Mouse (Mus musculus): ENCODE results near the gene Skida1.

The Skida1 gene

DNA sequence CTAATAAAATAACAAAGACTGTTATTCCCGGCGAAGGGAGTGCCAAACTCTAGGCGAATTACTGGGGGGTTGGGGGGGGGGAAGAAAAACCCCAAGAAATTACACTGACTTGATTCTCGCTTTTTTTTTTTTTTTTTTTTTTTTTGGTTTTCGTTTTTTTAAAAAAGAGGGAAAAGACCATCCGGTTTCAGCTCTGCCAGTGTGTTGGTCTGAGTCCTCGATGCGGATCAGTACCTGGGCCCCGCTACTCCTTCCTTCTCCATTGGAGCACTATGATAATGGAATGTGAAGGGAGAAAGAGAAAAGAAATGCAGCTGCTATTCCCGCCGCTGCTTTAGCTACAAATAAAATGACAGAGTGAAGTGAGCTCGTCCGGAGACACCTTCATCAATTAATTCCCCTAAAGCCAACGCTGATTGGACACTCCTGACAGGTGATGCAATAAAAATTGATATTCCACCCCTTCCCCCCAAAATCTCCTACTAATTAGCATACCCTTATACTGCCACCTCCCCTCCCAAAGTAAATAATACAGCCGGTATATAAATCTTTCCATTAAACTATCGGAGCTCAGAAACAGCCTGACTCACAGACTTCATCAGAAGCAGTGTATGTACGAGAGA lies at the start of gene Skida1:
Gene Skida1, minus strand, starts transcription at position 599 of the 623 bp plus-strand sequence.
- DNase-seq: peak; percentile 95

DNA sequence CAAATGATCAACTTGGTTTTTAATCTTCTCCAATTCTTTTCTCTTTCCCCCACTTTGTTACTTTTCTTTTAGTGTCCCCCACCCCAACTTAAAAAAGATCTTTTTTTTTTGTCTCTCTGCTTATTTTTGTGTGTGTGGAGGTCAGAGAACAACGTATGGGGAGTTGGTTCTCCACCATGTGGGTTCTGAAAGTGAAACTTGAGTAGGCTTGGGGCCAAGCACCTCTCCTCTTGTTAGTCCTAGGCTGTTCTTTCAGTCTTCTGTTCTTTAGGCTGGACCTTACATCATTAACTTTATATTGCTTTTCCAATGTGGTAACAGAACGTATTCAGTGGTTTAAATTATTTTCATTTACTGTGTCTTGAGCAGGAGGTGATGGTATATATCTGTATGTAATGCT lies 47.0 kb upstream of the Skida1 start:
- DNase-seq: no peak

DNA sequence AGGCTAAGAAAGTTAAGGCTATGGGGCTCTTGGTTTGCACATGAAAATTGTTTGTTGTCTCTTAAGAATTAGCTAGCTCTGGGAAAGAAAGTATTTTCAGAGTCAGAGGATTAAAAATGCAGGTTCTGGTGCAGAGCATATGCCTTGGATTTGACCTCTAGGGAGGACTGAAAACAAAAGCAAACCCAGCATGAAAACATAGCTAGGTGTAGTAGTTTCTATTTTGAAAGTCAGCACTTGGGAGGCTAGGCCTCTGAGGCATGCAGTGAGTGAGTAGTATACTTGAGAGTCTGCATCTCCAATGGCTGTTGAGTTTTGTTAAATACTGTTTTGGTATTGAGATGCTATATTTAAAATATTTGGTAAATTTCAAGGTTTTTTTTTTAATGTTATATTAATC lies 45.5 kb upstream of the Skida1 start:
- peak; percentile 61 for DNase-seq

DNA sequence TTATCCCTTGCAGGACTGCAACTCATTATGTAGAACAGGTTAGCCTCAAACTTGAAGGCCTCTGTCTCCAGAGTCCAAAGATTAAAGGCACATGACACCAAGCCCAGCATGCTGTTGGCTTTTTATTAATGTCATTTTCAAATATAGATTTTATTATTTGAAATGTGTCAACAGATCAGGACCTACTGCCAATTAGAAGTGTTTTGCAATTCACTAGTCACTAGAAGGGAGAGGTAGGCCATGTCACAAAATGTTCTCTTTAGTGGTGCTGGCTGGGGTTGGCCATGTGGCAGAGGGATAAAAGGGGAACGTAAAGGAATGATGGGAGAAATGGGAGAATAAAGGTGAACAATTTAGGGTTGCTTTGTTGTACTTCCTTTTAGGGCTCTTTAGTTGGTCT lies 45.0 kb upstream of the Skida1 start:
- no peak for DNase-seq

DNA sequence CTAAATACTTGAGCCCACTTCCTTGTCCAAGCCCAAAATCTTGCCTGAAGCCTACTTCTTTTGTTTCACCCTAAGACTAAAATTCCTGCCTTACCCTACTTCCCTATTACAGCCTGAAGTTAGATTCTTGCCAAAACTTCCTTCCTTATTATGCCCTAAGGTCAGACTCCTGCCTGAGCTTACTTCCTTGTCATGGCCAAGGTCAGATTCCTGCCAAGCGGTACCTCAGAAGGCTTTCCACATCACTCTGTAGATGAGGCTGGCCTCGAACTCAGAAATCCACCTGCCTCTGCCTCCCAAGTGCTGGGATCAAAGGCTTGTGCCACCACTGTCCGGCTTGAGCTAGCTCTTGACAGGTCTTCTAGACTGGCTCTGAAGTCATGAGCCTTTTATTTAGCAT lies 38.8 kb upstream of the Skida1 start:
- DNase-seq: peak; percentile 82

DNA sequence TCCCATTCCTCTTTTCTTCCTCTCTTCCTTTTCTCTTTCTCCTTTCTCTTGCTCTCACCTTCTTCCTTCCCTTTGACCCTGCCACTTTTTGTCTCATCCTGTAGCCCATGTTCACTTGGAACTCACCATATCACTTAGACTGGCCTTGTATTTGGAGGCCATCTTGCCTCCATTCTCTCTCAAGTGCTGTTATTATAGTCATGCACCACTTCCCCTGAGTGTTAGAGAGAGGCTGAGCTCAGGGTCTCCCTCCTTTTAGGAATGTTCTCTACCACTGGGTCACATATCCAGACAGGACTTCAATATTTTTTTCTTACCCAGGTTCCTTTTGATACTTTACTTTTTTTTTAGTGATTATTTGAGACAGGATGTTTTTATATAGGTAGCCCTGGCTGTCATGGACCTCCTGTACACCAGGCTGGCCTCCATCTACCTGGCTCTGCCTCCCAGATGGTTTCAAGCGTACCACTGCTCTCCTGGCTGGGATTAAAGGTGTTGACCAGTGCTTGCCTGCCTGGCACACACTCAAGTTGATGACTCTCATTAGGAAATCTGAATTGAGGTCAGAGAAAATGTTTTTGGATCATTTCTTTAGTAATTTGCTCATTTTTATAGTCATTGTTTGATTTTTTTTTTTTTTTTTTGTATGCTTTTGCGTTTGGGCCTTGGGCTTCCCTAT lies 31.5 kb upstream of the Skida1 start:
- DNase-seq: no peak

DNA sequence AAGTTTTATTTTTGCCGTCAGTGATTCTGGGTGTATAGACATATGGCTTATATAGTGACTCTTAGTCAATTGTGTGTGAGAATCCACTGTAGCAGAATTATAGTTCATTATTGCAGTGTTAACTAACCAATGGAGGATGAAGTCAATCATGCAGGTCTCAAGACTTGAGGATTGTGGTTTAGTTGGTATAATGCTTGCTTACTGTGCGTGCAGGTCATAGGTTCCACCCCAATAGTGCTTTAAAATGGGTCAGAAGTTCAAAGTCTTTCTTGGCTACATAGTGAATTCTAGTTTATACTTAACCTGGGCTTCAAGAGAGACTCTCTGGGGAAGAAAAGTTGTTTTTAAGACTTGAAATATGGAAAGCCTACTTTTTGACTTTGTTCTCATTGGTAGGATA lies 23.1 kb upstream of the Skida1 start:
- DNase-seq: no peak

DNA sequence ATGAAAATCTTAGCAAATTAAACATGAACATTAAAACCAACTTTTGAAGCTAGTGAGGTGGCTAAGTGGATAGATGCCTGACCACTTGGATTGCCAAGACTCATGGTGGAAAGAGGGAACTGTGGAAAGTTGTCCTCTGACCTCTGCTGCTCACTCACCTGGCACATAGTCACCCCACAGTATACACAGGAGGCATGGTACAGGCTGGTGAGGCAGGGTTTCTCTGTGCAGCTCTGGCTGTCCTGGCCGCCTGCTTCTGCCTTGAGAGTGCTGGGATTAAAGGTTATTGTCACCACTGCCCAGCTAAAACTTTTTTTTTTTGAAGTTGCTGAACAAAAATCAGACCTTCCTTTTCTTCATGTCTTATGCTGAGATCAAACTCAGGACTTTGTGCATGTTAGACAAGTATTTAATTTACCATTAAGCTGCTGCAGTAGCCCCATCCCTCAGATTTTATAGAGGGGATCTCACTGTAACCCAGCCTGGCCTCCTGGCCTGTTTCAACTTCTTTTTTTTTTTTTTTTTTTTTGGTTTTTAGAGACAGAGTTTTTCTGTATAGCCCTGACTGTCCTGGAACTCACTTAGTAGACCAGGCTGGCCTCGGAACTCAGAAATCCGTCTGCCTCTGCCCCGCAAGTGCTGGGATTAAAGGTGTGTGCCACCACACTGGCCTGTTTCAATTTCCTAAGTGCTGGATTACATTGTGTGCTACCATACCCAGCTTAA lies 19.4 kb upstream of the Skida1 start:
- no peak for DNase-seq

DNA sequence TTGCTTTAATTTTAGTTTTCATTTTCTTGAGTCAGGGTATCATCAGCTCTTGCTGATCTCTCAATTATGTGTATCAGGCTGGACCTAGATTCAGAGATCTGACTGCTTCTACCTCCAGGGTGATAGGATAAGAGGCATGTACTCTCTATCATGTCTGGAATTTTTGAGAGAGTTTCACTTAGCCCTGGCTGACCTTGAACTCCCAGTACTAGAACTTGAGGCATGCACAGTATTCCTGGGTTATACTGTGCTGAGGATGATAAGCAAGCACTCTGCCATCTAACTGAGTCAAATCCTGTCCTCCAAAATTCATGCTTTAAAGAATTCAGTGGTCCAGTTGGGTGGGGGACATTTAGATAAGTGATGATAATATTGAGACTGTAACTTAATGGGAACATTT lies 17.6 kb upstream of the Skida1 start:
- no peak for DNase-seq

DNA sequence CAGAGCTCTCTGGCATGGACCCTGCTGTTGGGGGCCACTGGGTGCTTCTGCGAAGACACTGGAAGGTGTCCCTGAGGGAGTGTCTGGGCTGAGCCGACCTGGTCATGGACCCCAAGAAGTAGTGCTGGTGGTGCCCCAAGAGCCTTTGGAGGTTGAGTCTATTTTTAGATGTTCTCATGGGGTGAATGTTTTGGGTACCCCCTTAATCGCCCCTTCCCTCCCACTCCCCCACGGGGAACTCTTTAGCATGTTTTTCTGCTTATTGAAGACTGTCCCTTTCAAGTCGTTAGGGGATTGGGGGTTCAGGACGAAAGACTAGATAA lies 16.8 kb upstream of the Skida1 start:
- no peak for DNase-seq

DNA sequence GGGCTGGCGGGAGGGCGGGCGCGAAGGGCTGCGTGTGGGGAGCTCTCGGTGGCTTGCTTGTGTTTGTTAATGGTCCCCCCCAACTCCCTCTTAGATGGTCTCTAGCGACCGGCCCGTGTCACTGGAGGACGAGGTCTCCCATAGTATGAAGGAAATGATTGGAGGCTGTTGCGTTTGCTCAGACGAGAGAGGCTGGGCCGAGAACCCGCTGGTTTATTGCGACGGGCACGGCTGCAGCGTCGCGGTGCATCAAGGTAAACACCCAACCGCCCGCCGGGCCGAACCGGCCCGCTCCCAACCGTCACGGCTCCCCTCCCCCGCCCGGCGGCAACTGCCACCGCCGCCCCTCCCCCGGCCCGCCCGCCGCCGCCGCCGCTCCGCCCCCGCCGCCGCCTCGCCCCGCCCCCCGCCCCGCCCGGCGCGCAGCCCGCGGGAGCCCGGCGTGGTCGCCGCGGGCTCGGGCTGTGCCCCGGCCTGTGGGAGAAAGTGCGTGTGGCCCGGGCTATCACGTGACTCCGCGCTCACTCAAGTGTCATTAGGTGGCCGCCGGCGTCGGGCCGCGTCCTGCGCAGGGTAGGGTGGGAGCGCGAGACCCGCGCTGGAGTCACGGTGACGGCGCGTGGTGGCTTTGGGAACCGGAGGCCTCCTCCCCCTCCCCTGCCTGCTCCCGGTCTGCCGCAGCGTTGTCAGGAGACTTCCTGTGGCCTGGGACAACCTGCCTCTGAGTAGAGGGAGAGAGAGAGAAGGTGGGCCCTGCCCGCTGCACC lies 16.3 kb upstream of the Skida1 start:
- DNase-seq: peak; percentile 99

DNA sequence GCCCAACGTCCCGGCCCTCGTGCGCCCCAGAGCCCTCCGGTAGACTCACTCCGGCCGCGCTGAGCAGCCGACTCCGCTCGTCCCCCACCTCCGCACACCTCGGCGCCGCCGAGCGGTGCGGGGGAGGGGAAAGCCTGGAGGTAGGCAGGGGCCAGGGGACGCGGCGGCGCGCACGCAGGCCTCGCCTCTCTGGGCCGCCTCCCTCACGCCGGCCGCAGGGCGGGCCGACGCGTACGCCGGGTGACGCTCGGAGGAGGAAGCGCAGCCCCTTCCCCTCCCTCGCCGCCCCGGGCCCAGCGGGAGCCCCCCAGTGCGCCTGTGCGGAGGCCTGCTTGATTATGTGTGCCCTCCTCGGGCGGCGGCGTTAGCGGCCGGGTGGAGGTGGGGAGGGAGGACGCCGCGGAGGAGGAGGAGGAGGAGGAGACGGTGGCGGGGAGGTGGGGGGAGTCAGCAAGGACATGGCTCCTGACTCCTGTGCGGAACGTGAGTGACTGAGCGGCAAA lies 15.6 kb upstream of the Skida1 start:
- peak; percentile 100 for DNase-seq

DNA sequence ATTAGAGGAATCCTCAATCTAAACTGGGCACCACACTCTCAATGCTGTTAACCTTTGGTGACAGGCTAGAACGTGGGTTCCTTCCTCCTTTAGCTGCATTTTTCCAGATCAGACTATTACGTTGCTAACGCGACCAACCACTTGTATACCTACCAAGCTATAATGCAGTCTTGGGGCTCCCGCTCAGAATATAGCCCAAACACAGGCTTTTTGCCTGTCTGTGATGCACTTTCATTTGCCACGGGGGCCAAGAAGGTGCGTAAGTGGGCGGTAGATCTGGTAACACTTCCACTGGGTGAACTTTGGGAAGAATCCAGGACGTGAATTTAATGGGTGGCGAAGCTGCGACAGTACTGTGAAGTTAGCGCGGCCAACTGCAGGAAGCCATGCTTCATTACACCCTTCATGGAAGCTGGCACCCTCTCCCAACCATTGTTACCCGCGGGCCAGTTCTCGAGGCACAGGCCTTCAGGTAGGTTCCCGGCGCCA lies 15.0 kb upstream of the Skida1 start:
- DNase-seq: no peak

DNA sequence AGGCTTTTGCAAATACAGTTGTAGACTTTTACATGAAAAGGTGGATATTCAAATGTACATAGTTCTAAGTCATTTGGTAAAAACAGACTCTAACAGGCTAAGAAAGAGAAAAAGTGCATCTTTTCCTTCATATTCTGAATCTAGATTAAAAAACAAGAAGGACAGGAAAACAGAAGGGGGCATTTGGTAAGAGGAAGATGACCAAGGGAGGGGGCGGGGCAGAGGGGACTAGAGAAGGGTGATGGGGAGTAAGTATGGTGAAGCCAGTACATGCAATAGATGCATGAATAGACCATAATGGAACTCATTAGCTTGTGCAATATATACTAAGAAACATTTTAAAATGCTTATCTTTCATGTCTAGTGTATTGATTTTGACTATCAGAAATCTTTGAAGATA lies 11.5 kb upstream of the Skida1 start:
- DNase-seq: peak; percentile 62

DNA sequence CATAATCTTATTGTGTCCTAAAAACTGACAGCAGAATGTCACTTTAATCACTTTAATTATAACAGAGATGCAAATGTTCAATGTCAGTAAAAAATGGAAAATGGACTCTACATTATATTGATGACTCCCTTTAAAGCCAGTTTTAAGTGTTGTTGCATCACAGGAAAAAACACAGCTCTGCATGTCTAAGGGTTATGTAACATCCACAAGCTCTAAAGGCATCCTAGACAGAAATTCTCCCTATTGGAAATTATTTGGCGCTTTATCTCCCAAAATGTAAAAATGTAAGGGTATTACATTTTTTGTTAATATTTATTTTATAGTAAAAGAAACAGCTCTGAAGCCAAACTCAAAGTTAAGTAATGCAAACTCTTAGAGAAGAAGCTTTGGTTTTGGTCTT lies 11.0 kb upstream of the Skida1 start:
- no peak for DNase-seq

DNA sequence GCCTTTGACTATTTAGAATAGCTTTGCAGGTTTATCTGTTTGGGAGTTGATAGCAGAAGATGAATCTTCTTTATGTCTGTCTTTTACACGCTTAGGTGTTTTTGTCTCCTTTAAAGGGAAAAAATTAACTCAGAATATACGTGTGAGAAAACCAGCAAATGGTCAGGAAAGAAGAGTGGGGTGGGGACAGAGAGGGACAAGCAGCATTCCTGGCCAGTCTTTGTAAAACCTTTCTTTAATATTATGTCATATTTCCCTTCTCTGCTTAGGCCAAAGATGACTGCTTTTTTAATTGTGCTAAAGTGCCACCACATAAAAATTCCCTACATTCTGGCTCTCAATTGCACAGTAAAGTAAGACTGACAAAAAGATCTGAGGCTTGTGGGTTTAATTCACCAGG lies 10.2 kb upstream of the Skida1 start:
- no peak for DNase-seq

DNA sequence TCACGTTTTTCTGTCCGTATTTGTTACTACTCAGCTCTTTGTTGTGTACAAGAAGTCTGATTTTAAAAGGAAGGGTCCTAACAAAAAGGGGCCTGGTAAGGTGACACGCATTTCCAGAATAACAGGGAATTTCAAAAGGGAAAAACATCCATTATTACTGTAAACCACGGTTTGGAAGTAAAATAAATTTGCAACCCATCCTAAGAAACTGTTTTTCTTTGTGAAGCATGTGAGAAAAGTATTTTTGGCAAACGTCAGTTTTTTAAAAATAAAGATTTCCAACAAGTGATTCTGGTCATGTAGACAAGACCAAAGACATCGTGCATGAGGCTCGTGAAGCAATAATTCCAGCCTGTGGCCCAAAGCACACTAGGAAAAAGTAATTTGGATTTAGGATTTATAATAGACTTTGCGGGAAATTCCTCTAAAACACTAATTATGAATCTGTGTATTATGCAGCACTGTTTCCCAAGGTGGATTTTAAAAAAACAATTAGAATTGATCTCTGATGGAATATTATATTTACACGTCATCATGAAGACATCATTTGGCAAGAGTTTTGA lies 9.4 kb upstream of the Skida1 start:
- DNase-seq: no peak

DNA sequence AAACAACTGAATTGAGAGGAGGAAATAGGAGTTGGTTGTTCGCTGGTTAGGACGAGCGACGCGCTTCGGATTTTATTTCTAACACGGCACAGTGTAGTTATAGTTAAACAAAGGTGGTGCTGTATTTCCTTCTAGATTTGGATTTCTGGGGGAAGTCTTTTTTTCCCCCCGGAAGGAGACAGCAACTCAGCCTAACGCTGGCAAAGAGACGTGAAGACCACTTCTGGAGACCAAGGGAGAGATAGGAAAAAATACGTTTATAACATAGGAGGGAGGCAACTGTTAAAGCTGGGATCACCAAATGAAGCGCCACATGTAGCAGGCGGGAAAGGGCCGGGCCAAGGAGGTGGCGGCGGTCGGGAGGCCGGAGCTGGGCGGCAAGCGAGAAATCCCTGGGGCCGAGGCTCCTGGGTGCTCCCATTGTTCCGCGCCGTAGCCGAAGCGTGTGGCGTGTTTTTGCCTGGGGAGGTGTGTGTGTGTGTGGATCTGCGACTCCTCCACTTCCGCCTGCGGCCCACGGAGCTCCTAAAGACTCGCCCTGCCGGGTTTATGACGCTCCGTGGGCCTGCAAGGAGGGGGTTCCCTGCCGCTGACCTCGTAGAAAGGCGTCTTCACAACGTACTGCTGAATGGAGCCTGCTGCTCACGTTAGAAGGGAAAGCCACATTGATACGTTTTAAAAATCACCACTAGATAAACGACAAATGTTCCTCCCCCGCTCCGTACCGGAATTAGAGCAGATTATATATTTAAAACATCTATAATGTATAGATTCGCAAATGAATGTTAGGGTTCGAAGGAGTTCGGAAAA lies 8.7 kb upstream of the Skida1 start:
- peak; percentile 98 for DNase-seq

DNA sequence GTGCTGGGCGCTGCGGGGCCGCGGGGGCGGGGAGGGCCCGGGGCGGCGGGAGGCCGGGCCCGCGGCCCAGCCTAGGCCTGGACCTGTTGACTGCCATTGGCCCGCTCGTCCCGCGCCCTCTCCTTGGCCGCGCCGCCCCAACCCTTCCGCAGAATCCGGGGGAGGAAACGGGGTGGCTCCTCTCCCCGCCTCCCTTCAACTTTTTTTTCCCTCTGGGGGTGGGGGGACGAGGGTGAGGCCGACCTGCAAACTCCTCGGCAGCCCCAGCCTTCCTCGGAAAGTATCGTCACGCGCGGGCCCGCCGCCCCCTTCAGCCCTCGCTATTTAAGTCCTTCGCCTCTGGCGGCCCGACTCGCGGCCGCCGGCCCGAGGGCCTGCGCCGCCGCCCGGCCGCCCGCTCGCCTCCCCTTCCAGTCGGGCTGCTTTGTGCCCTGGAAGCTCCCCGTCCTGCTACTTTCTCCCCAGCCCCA lies 8.0 kb upstream of the Skida1 start:
- DNase-seq: peak; percentile 100

DNA sequence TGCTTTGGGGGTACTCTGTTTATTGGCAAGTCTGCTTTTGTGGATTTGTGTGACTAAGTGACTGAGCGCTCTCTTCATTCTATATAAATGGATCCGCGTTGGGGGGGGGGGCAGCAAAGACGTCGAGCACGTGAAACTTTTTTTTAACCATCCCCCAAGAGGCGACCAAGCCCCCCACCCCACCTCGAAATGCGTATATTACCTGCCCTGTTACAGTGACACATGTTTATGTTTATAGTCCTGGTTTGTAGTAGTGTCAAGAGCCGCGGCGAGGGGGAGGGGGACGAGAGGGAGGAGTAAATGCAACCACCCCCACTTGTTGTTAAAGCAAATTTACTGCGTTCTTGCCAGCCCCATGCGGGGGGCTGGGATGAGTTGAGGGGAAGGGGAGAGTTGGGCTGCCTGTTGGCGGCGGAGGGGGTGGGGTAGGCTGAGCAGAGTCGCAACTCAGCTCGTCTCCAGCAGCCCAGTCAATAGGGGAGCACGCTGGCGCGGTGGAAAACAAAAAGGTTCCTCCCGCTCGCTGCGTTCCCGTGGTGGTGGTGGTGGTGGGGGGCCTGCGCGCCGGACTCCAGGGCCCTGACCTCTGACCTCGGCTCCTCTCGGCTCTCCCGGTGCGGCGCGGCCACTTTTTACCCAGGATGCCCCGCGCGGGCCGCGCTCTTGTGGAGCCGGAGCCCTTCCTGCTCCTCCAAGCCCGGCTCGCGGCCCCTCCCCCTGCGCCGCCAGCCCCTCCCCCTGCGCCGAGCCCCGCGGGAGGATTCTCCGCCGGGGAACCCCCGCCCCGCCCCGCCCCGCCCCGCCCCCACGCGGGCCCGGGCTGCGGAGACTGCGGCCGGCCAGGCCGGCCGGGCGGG lies 7.3 kb upstream of the Skida1 start:
- peak; percentile 100 for DNase-seq
